Mouse (Mus musculus): ENCODE measurements around the gene Ddx54.
A peak's percentile ranks its signal among the peaks of the same experiment; 100 is the strongest.

Gene Ddx54

GRCm38 (mm10) chr5:120612442-120612821 lies at the start of gene Ddx54, which contains the start of gene Rita1:
TSS of gene Ddx54 (plus strand) at chr5:120612739.
TSS of gene Rita1 (minus strand) at chr5:120612589.
- peak; percentile 98 to 99 for DNase-seq

GRCm38 (mm10) chr5:120562956-120563913 lies 49.3 kb upstream of the Ddx54 start:
- peak in 1 of 2 experiments; percentile 41 for DNase-seq

- no peak for DNase-seq
These were observed 48.6 kb upstream of the Ddx54 start for GRCm38 (mm10) chr5:120563914-120564311.

- peak in 1 of 2 experiments; percentile 37 for DNase-seq
These were observed 47.2 kb upstream of the Ddx54 start for GRCm38 (mm10) chr5:120565171-120565905.

- DNase-seq: peak in 1 of 2 experiments; percentile 91
These were observed 46.4 kb upstream of the Ddx54 start for GRCm38 (mm10) chr5:120566101-120566500.

- peak in 1 of 2 experiments; percentile 67 for DNase-seq
These were observed 45.8 kb upstream of the Ddx54 start for GRCm38 (mm10) chr5:120566681-120567252.

GRCm38 (mm10) chr5:120567253-120567701 lies 45.3 kb upstream of the Ddx54 start:
- DNase-seq: peak; percentile 64 to 68

- DNase-seq: peak; percentile 53 to 61
These were observed 44.8 kb upstream of the Ddx54 start for GRCm38 (mm10) chr5:120567761-120568211.

- DNase-seq: peak; percentile 70 to 74
These were observed 44.2 kb upstream of the Ddx54 start for GRCm38 (mm10) chr5:120568336-120568768.

GRCm38 (mm10) chr5:120568964-120569363 lies 43.6 kb upstream of the Ddx54 start:
- DNase-seq: peak in 1 of 2 experiments; percentile 31

- no peak for DNase-seq
These were observed 42.7 kb upstream of the Ddx54 start for GRCm38 (mm10) chr5:120569791-120570190.

- DNase-seq: no peak
These were observed 42.1 kb upstream of the Ddx54 start for GRCm38 (mm10) chr5:120570289-120570897.

GRCm38 (mm10) chr5:120571056-120571740 lies 41.3 kb upstream of the Ddx54 start:
- peak in 1 of 2 experiments; percentile 37 for DNase-seq

- DNase-seq: peak; percentile 60 to 76
These were observed 38.0 kb upstream of the Ddx54 start for GRCm38 (mm10) chr5:120574469-120575063.

- DNase-seq: peak; percentile 38 to 55
These were observed 35.7 kb upstream of the Ddx54 start for GRCm38 (mm10) chr5:120576781-120577301.

- peak in 1 of 2 experiments; percentile 42 for DNase-seq
These were observed 34.6 kb upstream of the Ddx54 start for GRCm38 (mm10) chr5:120577935-120578441.

- DNase-seq: peak; percentile 56 to 70
These were observed 33.9 kb upstream of the Ddx54 start for GRCm38 (mm10) chr5:120578504-120579081.

- DNase-seq: peak; percentile 67 to 69
These were observed 33.2 kb upstream of the Ddx54 start for GRCm38 (mm10) chr5:120579211-120579897.

GRCm38 (mm10) chr5:120579898-120580626 lies 32.5 kb upstream of the Ddx54 start:
- DNase-seq: peak in 1 of 2 experiments; percentile 72

Data from cerebellum, postnatal 25 days (tissue).